Mouse (Mus musculus) stomach, embryonic 14.5 days (tissue): ENCODE results near the gene Tle1. TPM values are rescaled to one million over a fixed set of nuclear protein-coding genes. Genes with fewer than 3 reads are reported as not detected.

Experiments used
- ATAC-seq: fragments of 200-750 bp; cut with Nextera tagmentation; 2 replicates; pipeline ENCODE4 v1.8.0; 2017; ENCODE audit warnings: low read depth, moderate TSS enrichment; ENCODE audit not compliant: insufficient number of reproducible peaks, insufficient read depth, low FRiP score
- H3K27ac ChIP-seq: fragments of 300-500 bp; sonication (generic); 2 replicates; pipeline ENCODE4 v1.5.1; 2014; ENCODE audit warnings: mild to moderate bottlenecking, low read length, moderate library complexity, mixed read lengths
- H3K27me3 ChIP-seq: fragments of 300-500 bp; sonication (generic); 2 replicates; pipeline ENCODE4 v1.6.1; 2014; ENCODE audit warnings: low read length, control low read depth, mixed read lengths; ENCODE audit not compliant: control insufficient read depth, insufficient read depth
- H3K36me3 ChIP-seq: fragments of 300-500 bp; sonication (generic); 2 replicates; pipeline ENCODE4 v1.6.1; 2014; ENCODE audit warnings: mild to moderate bottlenecking, control low read depth, low read length, moderate library complexity, mixed read lengths; ENCODE audit not compliant: control insufficient read depth, insufficient read depth
- H3K4me1 ChIP-seq: fragments of 300-500 bp; sonication (generic); 2 replicates; pipeline ENCODE4 v1.6.1; 2014; ENCODE audit warnings: low read length, control low read depth, mixed read lengths; ENCODE audit not compliant: control insufficient read depth, insufficient read depth
- H3K4me2 ChIP-seq: fragments of 300-500 bp; sonication (generic); replicated peaks from 2 replicates; pipeline ENCODE4 v1.6.1; 2014; ENCODE audit warnings: low read depth, low read length, control low read depth
- H3K4me3 ChIP-seq: fragments of 300-500 bp; sonication (generic); 2 replicates; pipeline ENCODE4 v1.5.1; 2014; ENCODE audit warnings: low read depth, low read length, control low read depth
- H3K9ac ChIP-seq: fragments of 300-500 bp; sonication (generic); replicated peaks from 2 replicates; pipeline ENCODE4 v1.6.1; 2014; ENCODE audit warnings: low read depth, mild to moderate bottlenecking, control low read depth, low read length, moderate library complexity, mixed read lengths
- H3K9me3 ChIP-seq: fragments of 300-500 bp; sonication (generic); 2 replicates; pipeline ENCODE4 v1.6.1; 2016; ENCODE audit warnings: low read depth, low read length, control low read depth; ENCODE audit not compliant: control insufficient read depth
- WGBS: fragments of 180-500 bp; shearing (Covaris S2); extraction: QIAGEN DNeasy Blood & Tissue Kit; methylation state at CpG from one replicate; pipeline ENCODE4 v1.1.7; 2014; 5-methylcytosine and 5-hydroxymethylcytosine counted together
- polyA plus RNA-seq: library from polyadenylated mRNA; unstranded; fragments of >200 nt; fragmentation: Nextera tagmentation; extraction: Ambion mirVana; gene quantifications from 2 replicates; pipeline ENCODE4 v1.2.1, GENCODE M21; 2014

Tle1 gene
- polyA plus RNA-seq, 1 experiment from 2014 or later: 25.8 TPM

DNA sequence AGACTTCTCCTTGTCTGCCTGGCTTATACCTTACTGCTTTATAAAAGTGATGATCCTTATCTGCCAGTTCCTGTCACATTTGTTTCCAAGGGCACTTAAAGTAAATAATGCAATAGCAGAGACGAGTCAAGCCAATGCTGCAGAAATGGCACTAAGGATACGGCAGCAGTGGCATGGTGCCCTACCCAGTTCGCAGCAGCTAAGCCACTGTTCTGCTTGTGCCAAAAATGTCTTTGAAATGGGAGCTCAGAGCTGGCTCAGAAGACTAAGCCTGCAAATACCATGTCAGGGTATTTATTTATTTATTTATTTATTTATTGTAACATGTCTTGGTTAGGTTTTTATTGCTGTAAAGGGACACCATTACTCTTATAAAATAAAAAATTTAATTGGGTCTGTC is 132.8 kb downstream of the Tle1 start:
- Histone ChIP-seq H3K36me3 (no peaks in the 10 kb centered on the region), H3K4me2 (no peak overlapping the region), H3K9ac (no peak overlapping the region), H3K4me3 (no peak overlapping the region), H3K27me3 (no peaks in the 10 kb centered on the region), H3K27ac (no peak overlapping the region), H3K9me3 (no peaks in the 10 kb centered on the region), H3K4me1 (no peaks in the 10 kb centered on the region)
- 69% methylated on average over 3 of the region's 3 CpGs for WGBS
- no peak for ATAC-seq
